Mouse (Mus musculus) thymus, adult 2 months (tissue): ENCODE measurements around the gene Scd2.

ENCODE experiments used
- CTCF ChIP-seq: fragments of 200-500 bp; IDR thresholded peaks from 2 replicates; pipeline ENCODE4 v1.5.1; 2012; ENCODE audit warnings: mild to moderate bottlenecking, control low read depth, low read length, moderate library complexity, borderline replicate concordance; ENCODE audit not compliant: control insufficient read depth, poor library complexity, insufficient read depth; ENCODE audit errors: extremely low read depth
- POLR2A ChIP-seq: fragments of 200-500 bp; IDR thresholded peaks from 2 replicates; pipeline ENCODE4 v1.6.1; 2012; ENCODE audit warnings: mild to moderate bottlenecking, low read length, control low read depth, moderate library complexity; ENCODE audit not compliant: control insufficient read depth, poor library complexity, insufficient read depth; ENCODE audit errors: extremely low read depth

DNA sequence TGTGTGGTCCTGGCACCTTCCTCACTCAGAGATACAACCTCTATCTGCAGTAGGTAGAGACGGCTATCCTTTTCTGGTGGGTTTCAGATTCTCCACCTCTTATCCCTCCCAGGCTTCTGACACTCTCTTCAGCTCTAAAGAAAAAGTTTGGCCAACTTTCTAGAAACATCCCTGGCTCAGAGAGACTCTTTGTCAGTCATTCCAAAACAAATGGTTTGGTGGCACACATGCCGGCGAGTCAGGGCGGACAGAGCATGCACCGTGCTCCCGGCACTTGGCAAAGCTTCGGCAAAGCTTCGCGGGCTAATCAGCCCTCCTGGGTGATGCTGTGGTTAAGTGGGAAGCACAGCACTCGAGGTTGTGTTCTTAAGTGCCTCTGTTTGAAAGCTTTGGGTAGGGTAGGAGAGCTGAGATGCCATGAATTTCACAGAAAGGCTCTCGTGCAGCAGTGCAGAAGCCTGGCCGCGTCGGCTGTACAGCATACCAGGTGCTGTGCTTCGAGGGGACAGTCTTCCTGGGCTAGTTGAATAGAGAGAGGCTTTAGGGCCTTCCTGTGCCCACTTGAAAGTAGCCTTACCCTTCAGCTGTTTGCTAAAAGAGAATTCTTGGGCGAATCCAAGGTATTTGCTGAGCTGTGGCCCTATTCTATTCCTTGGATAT, 11.5 kb downstream of the Scd2 start:
- no peak for TF ChIP-seq CTCF
- TF ChIP-seq POLR2A, result no peak
